Mouse (Mus musculus): Measurements from ENCODE around the gene Vangl1. TPM values are rescaled to one million over a fixed set of nuclear protein-coding genes. Genes with fewer than 3 reads are reported as not detected.

Gene Vangl1
- total and polyA plus RNA-seq, 3 experiments, result not detected

DNA sequence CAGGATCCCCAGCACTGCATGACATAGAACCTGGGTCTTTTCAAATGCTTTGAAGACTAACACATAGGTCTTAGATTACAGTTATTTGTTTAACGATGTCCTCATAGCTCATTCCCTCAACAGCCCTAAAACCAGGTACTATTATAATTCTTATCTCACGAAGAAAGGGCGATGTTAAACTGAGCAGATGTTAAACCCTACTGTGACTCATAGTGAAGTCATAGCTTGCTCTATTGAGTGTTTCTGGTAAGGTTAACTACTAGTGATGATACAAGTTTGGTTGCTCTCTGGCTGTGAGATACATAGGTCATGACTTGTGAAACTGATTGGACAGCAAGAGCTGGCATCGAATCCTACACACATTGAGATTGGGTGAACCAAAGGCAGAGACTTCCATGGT, 61.5 kb downstream of the Vangl1 start:
- in situ Hi-C loops (cut with MboI; ENCODE audit: low pct_ligation_motif_present, low pct_unique_long_range_greater_than_20kb, low sequenced_read_pairs), result no loop called here
- Histone ChIP-seq H3K4me1 (ENCODE audit: control insufficient read depth in 1 of 2, insufficient read depth in 2 of 2) (no peaks in the 10 kb centered on the region), H3K36me3 (replicated peaks in 1 of 2; ENCODE audit: control insufficient read depth in 1 of 2, insufficient read depth in 1 of 2, low read length in 1 of 2) (no peaks in the 10 kb centered on the region), H3K27me3 (replicated peaks) (no peaks in the 10 kb centered on the region), H3K4me3 (replicated peaks in 1 of 3; ENCODE audit: low read depth in 2 of 3, low read length in 2 of 3, poor library complexity in 1 of 3) (no peak overlapping the region), H3K27ac (ENCODE audit: insufficient read depth, low read depth) (no peak overlapping the region), H3K9ac (ENCODE audit: insufficient read depth, low read depth) (no peak overlapping the region), H3K9me3 (replicated peaks; ENCODE audit: low read length) (no peaks in the 10 kb centered on the region), H3K79me2 (replicated peaks; ENCODE audit: control insufficient read depth, extremely low read depth, insufficient read depth, poor library complexity, severe bottlenecking) (no peaks in the 10 kb centered on the region), H3K4me2 (ENCODE audit: insufficient read depth, low read depth, poor library complexity, severe bottlenecking) (no peak overlapping the region)
- DNase-seq (ENCODE audit: extremely low read depth), result no peak
- dilution Hi-C loops (cut with MboI; ENCODE audit: extremely low pct_ligation_motif_present, extremely low pct_unique_long_range_greater_than_20kb, low sequenced_read_pairs), result no loop called here
- TF ChIP-seq E2F4 (IDR thresholded peaks at IDR 0.05; ENCODE audit: insufficient replicate concordance, low read depth, low read length), result no peak
- TF ChIP-seq BHLHE40 (IDR thresholded peaks at IDR 0.05; ENCODE audit: low read depth, low read length), result no peak
- TF ChIP-seq MAZ (IDR thresholded peaks at IDR 0.05; ENCODE audit: low read depth, low read length), result no peak
- no peak for TF ChIP-seq UBTF (IDR thresholded peaks at IDR 0.05; ENCODE audit: low read depth, low read length)
- TF ChIP-seq POLR2AphosphoS2 (IDR thresholded peaks at IDR 0.05; ENCODE audit: low read depth, low read length), result no peak
- no peak for TF ChIP-seq MEF2A (IDR thresholded peaks at IDR 0.05; ENCODE audit: borderline replicate concordance, low read depth, low read length)
- no peak for TF ChIP-seq MAX (IDR thresholded peaks at IDR 0.05; ENCODE audit: low read length)
- no peak for TF ChIP-seq RAD21 (IDR thresholded peaks at IDR 0.05; ENCODE audit: low read depth, low read length)
- TF ChIP-seq MXI1 (IDR thresholded peaks at IDR 0.05; ENCODE audit: low read depth, low read length), result no peak
- TF ChIP-seq ETS1 (conservative IDR thresholded peaks at IDR 0.05; ENCODE audit: low read depth, low read length), result no peak
- no peak for TF ChIP-seq KAT2A (IDR thresholded peaks at IDR 0.05; ENCODE audit: insufficient replicate concordance, low read length)
- no peak for TF ChIP-seq NELFE (IDR thresholded peaks at IDR 0.05; ENCODE audit: low read depth, low read length)
- TF ChIP-seq SMC3 (IDR thresholded peaks at IDR 0.05; ENCODE audit: low read depth, low read length), result no peak
- TF ChIP-seq IRF4 (IDR thresholded peaks at IDR 0.05; ENCODE audit: low read depth, low read length), result no peak
- no peak for TF ChIP-seq PAX5 (IDR thresholded peaks at IDR 0.05; ENCODE audit: low read length)

DNA sequence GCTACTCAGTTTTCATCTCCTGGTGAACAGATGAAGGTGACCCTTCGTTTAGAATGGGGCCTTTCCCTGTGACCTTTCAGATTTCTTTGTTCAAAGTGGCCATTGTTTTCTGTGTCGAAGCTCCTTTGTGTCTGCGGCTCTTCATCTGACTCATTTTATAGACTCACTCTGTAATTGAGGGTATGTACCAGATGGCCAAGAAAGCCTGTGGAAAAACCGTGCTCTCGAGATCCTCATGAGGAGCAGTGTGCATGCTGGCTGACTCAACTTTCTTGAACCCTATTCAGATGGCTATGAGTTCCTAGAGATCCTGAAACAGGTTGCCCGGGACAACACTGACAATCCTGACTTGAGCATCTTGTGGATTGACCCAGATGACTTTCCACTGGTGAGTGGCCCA, 62.6 kb downstream of the Vangl1 start:
- no peaks in the 10 kb centered on the region for H3K36me3 ChIP-seq (replicated peaks in 1 of 2; ENCODE audit: control insufficient read depth in 1 of 2, insufficient read depth in 1 of 2, low read length in 1 of 2)

More for the DNA sequence above, 62.6 kb downstream of the Vangl1 start:
- H3K4me1 ChIP-seq (ENCODE audit: control insufficient read depth in 1 of 2, insufficient read depth in 2 of 2), result no peaks in the 10 kb centered on the region
- H3K27ac ChIP-seq (ENCODE audit: insufficient read depth, low read depth), result no peak overlapping the region
- H3K4me3 ChIP-seq (replicated peaks in 1 of 3; ENCODE audit: low read depth in 2 of 3, low read length in 2 of 3, poor library complexity in 1 of 3), result no peak overlapping the region
- no peaks in the 10 kb centered on the region for H3K9me3 ChIP-seq (replicated peaks; ENCODE audit: low read length)
- no peak overlapping the region for H3K9ac ChIP-seq (ENCODE audit: insufficient read depth, low read depth)
- in situ Hi-C loops (cut with MboI; ENCODE audit: low pct_ligation_motif_present, low pct_unique_long_range_greater_than_20kb, low sequenced_read_pairs), result no loop called here
- no peaks in the 10 kb centered on the region for H3K27me3 ChIP-seq (replicated peaks)
- DNase-seq (ENCODE audit: extremely low read depth), result no peak
- TF ChIP-seq HCFC1 (IDR thresholded peaks at IDR 0.05; ENCODE audit: low read depth, low read length) (no peak), POLR2A (IDR thresholded peaks at IDR 0.05; ENCODE audit: low read depth, low read length) (no peak)
- dilution Hi-C loops (cut with MboI; ENCODE audit: extremely low pct_ligation_motif_present, extremely low pct_unique_long_range_greater_than_20kb, low sequenced_read_pairs), result no loop called here
- H3K4me2 ChIP-seq (ENCODE audit: insufficient read depth, low read depth, poor library complexity, severe bottlenecking), result no peak overlapping the region
- H3K79me2 ChIP-seq (replicated peaks; ENCODE audit: control insufficient read depth, extremely low read depth, insufficient read depth, poor library complexity, severe bottlenecking), result no peaks in the 10 kb centered on the region

Data from CH12.LX (cell line).